ENCODE assay signal across 8 mouse cellular contexts in the genomic region with DNA sequence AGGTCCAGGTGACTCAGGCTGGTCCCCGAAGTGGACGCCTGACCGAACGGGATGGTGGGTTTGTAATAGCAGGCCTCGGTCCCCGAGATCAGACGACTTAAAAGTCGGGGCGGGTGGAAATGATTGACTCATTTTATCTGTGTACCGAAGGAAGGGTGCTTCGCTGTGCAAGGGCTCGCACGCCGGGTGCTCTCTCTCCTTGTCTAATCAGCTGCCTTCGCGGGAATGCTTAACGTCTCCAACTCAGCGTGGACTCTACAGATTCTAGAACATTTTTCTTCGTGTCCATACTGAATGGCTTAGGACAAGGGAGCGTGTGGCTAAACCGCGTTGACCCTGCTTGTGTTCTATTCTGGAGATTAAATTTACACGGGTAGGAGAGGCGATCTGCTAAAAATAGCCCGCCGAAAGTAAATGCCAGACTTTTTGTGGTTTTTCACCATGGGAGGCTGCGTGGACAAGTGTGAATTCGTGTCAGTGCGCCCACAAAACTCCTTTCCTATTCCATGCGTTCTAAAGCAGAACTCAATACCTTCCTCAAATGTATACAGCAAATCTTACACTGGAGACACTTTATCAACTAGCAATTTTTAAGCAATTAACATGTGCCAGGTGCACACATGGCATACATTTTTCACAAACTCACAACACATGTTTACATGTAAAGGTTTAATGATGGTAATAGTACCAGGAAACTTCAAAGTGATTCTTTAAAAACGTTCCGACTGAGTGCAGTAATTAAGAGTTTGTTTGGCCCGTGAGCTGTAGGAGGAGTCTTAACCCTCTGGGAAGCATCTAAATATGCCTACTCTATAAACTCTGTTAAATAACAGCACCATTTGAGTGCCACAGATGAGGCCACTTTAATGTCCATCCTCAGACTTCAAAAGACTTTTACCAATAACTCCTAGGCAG. TPM values are rescaled to one million over a fixed set of nuclear protein-coding genes. Genes with fewer than 3 reads are reported as not detected.
DNase-seq lines count a peak whose midpoint lies in the region; ATAC-seq lines count a peak whose summit lies in the region.

No protein-coding gene starts in this region.

- H3K9ac ChIP-seq in intestine, embryonic 15.5 days = peak overlapping the region; percentile 88
- peak overlapping the region; percentile 70 for H3K9ac ChIP-seq in midbrain, embryonic 12.5 days (replicated peaks)

- H3K36me3 ChIP-seq in intestine, embryonic 15.5 days = no peaks in the 10 kb centered on the region; the same call in 1 of the 2 replicates
- no peaks in the 10 kb centered on the region for H3K36me3 ChIP-seq in midbrain, embryonic 12.5 days

- no peak for DNase-seq in frontal cortex, postnatal 10 days (ENCODE audit: low spot score in 2 of 2)
- DNase-seq in 3T3-L1 (ENCODE audit: low read depth, low spot score) = peak; percentile 17
- DNase-seq in fibroblast of lung, adult 2 months (ENCODE audit: low read depth) = peak; percentile 20
- DNase-seq in cerebellum, postnatal 25 days = no peak
- no peak for DNase-seq in kidney, adult 11 months

- no peaks in the 10 kb centered on the region for H3K27me3 ChIP-seq in intestine, embryonic 15.5 days (replicated peaks)
- H3K27me3 ChIP-seq in midbrain, embryonic 12.5 days = peaks cover 39% of the 10 kb centered on the region

- WGBS in intestine, embryonic 15.5 days = 4% methylated on average over 33 of the region's 33 CpGs
- WGBS in midbrain, embryonic 12.5 days = 8% methylated on average over 33 of the region's 33 CpGs

- ATAC-seq in frontal cortex, adult (ENCODE audit: low TSS enrichment) = peak; percentile 67
- ATAC-seq in intestine, embryonic 15.5 days = peak; percentile 80
- ATAC-seq in midbrain, embryonic 12.5 days (ENCODE audit: low FRiP score, low read depth) = peak; percentile 55

- H3K4me2 ChIP-seq in intestine, embryonic 15.5 days (replicated peaks) = peak overlapping the region; percentile 68
- peak overlapping the region; percentile 90 for H3K4me2 ChIP-seq in midbrain, embryonic 12.5 days (replicated peaks)

- H3K27ac ChIP-seq in intestine, embryonic 15.5 days = peak overlapping the region; percentile 89
- 0 out of 2 replicates have a peak overlapping the region, but pooled peaks have one; percentile 10 for H3K27ac ChIP-seq in midbrain, embryonic 12.5 days (replicated peaks)

- peaks cover 32% of the 10 kb centered on the region for H3K4me1 ChIP-seq in intestine, embryonic 15.5 days (replicated peaks)
- H3K4me1 ChIP-seq in midbrain, embryonic 12.5 days = peaks cover 7% of the 10 kb centered on the region

- no peaks in the 10 kb centered on the region for H3K9me3 ChIP-seq in intestine, embryonic 15.5 days
- H3K9me3 ChIP-seq in midbrain, embryonic 12.5 days = no peaks in the 10 kb centered on the region

- peak overlapping the region; percentile 85 for H3K4me3 ChIP-seq in intestine, embryonic 15.5 days (replicated peaks)
- peak overlapping the region; percentile 67 for H3K4me3 ChIP-seq in midbrain, embryonic 12.5 days

RNA-seq across cellular contexts. Expression of a gene that starts 0.7 kb away (rescaled TPM):
- polyA plus RNA-seq in intestine, embryonic 15.5 days (2015; fragmentation: Nextera tagmentation; extraction: Ambion mirVana) = 25.8 and 30.9 TPM in 2 replicates
- polyA plus RNA-seq in midbrain, embryonic 12.5 days (2016; fragmentation: Nextera tagmentation; extraction: Ambion mirVana) = 10.2 and 11.2 TPM in 2 replicates

RNA-seq across cellular contexts. Expression of a gene that starts 30.7 kb away (rescaled TPM):
- 16.6 and 16.9 TPM in 2 replicates for polyA plus RNA-seq in intestine, embryonic 15.5 days (2015; fragmentation: Nextera tagmentation; extraction: Ambion mirVana)
- polyA plus RNA-seq in midbrain, embryonic 12.5 days (2016; fragmentation: Nextera tagmentation; extraction: Ambion mirVana) = 22.9 and 24.2 TPM in 2 replicates

Comparison
In these comparisons a context has a peak if more than half of its experiments do, and no peak if none do; other contexts are left out.
1. DNase-seq: peak in 3T3-L1 (single experiment) and fibroblast of lung, adult 2 months (single experiment); none in frontal cortex, postnatal 10 days (0 of 2), cerebellum, postnatal 25 days (0 of 2) and kidney, adult 11 months (single experiment).
2. Peak in every context shown above with its lines, with median percentiles within 50 percentile points of each other: ATAC-seq.